Mouse (Mus musculus): ENCODE measurements at regions not wholly inside any gene's neighbourhood (a gene's known extent, or its start where the extent isn't known, plus 50 kb on each side); places are given as distances from the start of the nearest gene placed in this dataset.

DNA sequence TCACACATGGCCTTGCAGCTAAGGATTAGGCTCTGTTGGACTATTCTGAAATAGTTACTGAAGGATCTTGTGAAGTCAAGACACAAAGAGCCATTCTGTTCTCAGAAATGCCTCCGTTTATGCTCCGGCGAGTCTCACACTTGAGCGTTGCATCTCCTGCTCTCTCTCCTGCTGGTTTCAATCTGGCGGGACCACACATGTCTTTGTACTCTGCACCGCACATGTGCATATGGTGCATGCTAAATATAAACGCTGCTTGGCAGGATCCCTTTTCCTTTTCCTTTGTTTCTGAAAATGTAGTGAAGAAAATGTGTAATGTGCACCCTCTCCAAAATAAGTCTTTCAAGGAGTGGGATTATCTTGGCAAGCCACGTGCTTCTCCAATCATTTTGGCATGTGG, 196.4 kb upstream of the Kif2a start:
- Histone ChIP-seq H3K4me2 (replicated peaks) (no peak overlapping the region), H3K9me3 (replicated peaks) (no peaks in the 10 kb centered on the region), H3K27ac (replicated peaks) (peak overlapping the region; percentile 29; the same call in 1 of the 2 replicates), H3K4me1 (no peaks in the 10 kb centered on the region), H3K36me3 (no peaks in the 10 kb centered on the region), H3K4me3 (replicated peaks) (no peak overlapping the region), H3K9ac (no peak overlapping the region), H3K27me3 (no peaks in the 10 kb centered on the region)
- 37% methylated on average over 8 of the region's 8 CpGs for WGBS
- ATAC-seq (ENCODE audit: insufficient number of reproducible peaks, low FRiP score, low TSS enrichment, low read depth) = no peak

DNA sequence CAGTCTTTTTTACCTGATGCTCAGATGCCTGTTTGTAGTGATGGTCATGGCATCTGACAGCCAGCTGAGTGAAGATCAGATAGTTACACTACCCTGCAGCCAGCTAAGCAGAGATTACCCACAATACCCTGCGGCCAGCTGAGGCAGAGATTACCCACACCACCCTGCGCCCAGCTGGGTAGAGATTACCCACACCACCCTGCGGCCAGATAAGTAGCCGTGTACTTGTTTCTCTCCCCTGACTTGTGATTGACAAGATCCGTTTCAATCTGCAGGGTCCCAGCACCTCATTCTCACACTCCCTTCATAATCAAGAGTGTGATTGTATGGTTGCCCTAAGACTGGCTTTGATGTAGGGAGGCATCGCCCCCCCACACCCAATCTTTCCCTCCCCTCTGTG, 195.9 kb upstream of the Kif2a start:
- ATAC-seq (ENCODE audit: insufficient number of reproducible peaks, low FRiP score, low TSS enrichment, low read depth) = no peak
- no peak overlapping the region for H3K9ac ChIP-seq
- H3K4me1 ChIP-seq = no peaks in the 10 kb centered on the region
- 80% methylated on average over 6 of the region's 6 CpGs for WGBS
- H3K9me3 ChIP-seq (replicated peaks) = no peaks in the 10 kb centered on the region
- H3K4me3 ChIP-seq (replicated peaks) = no peak overlapping the region
- H3K27ac ChIP-seq (replicated peaks) = peak overlapping the region; percentile 29; the same call in 1 of the 2 replicates
- no peaks in the 10 kb centered on the region for H3K36me3 ChIP-seq
- H3K4me2 ChIP-seq (replicated peaks) = no peak overlapping the region
- no peaks in the 10 kb centered on the region for H3K27me3 ChIP-seq

DNA sequence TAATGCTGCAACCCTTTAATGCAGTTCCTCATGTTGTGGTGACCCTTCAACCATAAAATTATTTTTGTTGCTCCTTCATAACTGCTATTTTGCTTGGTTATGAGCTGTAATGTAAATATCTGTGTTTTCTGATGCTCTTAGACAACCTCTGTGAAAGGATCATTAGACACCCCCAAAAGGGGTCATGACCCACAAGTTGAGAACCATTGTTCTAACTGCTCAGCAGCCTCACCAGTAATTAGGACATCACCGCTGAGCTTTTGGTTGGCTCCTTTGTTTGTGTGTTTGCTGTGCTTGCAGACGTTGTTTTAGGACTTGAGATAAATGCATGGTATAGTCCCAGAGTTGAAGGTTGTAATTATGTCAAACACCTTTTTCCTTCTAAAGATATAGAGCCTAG, 191.4 kb upstream of the Kif2a start:
- no peak overlapping the region for H3K27ac ChIP-seq (replicated peaks)
- H3K4me3 ChIP-seq (replicated peaks) = no peak overlapping the region
- no peak overlapping the region for H3K9ac ChIP-seq
- no peaks in the 10 kb centered on the region for H3K27me3 ChIP-seq
- no peak overlapping the region for H3K4me2 ChIP-seq (replicated peaks)
- ATAC-seq (ENCODE audit: insufficient number of reproducible peaks, low FRiP score, low TSS enrichment, low read depth) = no peak
- no peaks in the 10 kb centered on the region for H3K9me3 ChIP-seq (replicated peaks)
- 40% methylated on average over 2 of the region's 2 CpGs for WGBS
- H3K36me3 ChIP-seq = no peaks in the 10 kb centered on the region
- H3K4me1 ChIP-seq = no peaks in the 10 kb centered on the region

DNA sequence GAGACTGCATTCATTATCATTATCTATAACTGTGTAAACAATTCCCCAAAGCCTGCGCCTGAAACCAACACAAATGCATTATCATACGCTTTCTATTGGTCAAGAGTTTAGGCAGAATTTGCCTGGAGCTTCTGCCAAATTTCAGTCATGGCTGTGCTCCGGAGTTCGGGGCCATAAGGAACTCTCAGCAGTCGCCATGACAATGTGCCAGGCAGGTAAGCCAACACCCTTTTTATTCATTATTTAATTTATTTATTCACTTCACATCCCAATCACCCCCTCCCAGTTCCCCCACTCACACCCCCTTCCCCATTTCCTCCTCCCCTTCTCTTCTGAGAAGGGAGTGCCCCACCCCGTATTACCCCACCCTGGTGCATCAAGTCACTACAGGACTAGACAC, 188.8 kb upstream of the Kif2a start:
- ATAC-seq (ENCODE audit: insufficient number of reproducible peaks, low FRiP score, low TSS enrichment, low read depth) = no peak
- H3K4me1 ChIP-seq = peaks cover 5% of the 10 kb centered on the region
- H3K27ac ChIP-seq (replicated peaks) = no peak overlapping the region
- no peak overlapping the region for H3K4me3 ChIP-seq (replicated peaks)
- H3K9me3 ChIP-seq (replicated peaks) = no peaks in the 10 kb centered on the region
- 78% methylated on average over 6 of the region's 6 CpGs for WGBS
- H3K9ac ChIP-seq = no peak overlapping the region
- no peak overlapping the region for H3K4me2 ChIP-seq (replicated peaks)
- H3K36me3 ChIP-seq = no peaks in the 10 kb centered on the region
- H3K27me3 ChIP-seq = no peaks in the 10 kb centered on the region

DNA sequence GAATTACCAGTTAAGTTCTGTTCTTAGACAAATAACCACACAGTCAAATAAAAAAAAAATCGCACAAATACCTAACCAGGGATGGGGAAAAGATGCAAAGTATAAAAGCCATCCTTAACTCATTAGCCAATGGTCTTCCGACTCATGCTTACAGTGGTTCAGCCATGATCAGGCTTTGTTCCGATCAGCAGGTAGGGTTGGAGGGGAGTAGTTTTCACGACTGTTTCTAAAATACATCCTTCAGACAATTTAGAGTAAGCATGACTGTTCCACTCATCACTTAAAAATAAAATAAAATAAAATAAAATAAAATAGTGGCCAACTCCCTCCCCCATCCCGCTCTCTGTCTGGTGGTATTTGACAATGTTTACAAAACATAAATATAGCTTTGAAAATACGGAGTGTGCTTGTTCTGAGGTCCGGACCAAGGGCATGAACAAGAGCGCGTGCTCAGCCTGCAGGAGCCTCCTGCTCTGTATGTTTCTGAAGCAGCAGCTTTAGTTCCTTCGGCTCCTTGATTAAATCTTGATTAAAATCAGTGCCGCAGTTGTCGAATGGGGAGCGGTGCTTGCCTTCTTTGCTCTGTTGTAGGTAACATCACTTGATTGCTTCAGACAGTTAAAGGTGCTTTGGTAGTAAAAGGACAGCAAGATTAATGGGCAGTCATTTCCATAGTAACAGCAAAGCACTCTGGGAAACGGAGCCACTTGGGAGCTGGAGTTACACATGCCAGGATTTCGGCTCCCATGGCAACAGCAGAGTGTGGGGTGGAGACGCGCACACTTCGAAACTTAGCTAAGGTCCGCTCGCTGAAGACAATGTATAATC, 185.6 kb upstream of the Kif2a start:
- H3K36me3 ChIP-seq = no peaks in the 10 kb centered on the region
- H3K4me1 ChIP-seq = peaks cover 5% of the 10 kb centered on the region
- no peak overlapping the region for H3K27ac ChIP-seq (replicated peaks)
- no peaks in the 10 kb centered on the region for H3K9me3 ChIP-seq (replicated peaks)
- H3K4me3 ChIP-seq (replicated peaks) = peak overlapping the region; percentile 17
- peak; percentile 76 for ATAC-seq (ENCODE audit: insufficient number of reproducible peaks, low FRiP score, low TSS enrichment, low read depth)
- H3K4me2 ChIP-seq (replicated peaks) = peak overlapping the region; percentile 32
- H3K27me3 ChIP-seq = no peaks in the 10 kb centered on the region
- H3K9ac ChIP-seq = no peak overlapping the region
- 48% methylated on average over 20 of the region's 20 CpGs for WGBS

DNA sequence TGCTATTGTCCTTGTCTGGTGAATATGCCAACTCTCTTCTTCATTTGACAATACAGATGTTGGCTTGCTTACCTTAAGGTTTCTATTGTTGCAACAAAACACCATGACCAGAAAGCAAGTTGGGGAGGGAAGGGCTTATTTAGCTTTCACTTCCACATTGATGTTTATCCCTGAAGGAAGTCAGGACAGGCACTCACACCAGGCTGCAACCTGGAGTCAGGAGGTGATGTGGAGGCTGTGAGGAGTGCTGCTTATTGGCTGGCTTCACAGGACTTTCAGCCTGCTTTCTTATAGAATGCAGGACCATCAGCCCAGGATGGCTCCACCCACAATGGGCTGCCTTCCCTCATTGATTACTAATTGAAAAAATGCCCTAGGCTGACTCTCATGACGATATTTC, 177.9 kb upstream of the Kif2a start:
- ATAC-seq (ENCODE audit: insufficient number of reproducible peaks, low FRiP score, low TSS enrichment, low read depth) = no peak
- Histone ChIP-seq H3K27ac (replicated peaks) (no peak overlapping the region), H3K36me3 (no peaks in the 10 kb centered on the region), H3K4me2 (replicated peaks) (no peak overlapping the region), H3K4me3 (replicated peaks) (no peak overlapping the region), H3K9me3 (replicated peaks) (no peaks in the 10 kb centered on the region), H3K27me3 (no peaks in the 10 kb centered on the region), H3K9ac (no peak overlapping the region), H3K4me1 (no peaks in the 10 kb centered on the region)
- 14% methylated on average over 1 of the region's 1 CpGs for WGBS

DNA sequence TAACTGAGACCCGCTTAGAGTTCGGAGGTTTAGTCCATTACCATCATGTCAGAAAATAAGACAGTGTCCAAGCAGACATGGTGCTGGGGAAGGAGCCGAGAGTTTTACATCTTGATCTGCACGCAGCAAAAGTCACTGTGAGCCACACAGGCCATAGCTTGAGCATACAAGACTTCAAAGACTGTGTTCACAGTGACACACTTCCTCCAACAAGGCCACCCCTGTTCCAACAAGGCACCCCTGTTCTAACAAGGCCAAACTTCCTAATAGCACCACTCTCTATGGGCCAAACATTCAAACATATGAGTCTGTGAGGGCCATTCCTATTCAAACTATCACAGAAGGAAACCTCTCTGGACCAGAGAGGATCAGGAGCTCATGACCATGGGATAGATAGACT, 171.5 kb upstream of the Kif2a start:
- Histone ChIP-seq H3K9me3 (replicated peaks) (no peaks in the 10 kb centered on the region), H3K27ac (replicated peaks) (no peak overlapping the region), H3K4me1 (no peaks in the 10 kb centered on the region), H3K4me2 (replicated peaks) (no peak overlapping the region), H3K4me3 (replicated peaks) (no peak overlapping the region), H3K9ac (no peak overlapping the region), H3K27me3 (no peaks in the 10 kb centered on the region), H3K36me3 (no peaks in the 10 kb centered on the region)
- WGBS = 89% methylated on average over 4 of the region's 4 CpGs
- ATAC-seq (ENCODE audit: insufficient number of reproducible peaks, low FRiP score, low TSS enrichment, low read depth) = no peak

DNA sequence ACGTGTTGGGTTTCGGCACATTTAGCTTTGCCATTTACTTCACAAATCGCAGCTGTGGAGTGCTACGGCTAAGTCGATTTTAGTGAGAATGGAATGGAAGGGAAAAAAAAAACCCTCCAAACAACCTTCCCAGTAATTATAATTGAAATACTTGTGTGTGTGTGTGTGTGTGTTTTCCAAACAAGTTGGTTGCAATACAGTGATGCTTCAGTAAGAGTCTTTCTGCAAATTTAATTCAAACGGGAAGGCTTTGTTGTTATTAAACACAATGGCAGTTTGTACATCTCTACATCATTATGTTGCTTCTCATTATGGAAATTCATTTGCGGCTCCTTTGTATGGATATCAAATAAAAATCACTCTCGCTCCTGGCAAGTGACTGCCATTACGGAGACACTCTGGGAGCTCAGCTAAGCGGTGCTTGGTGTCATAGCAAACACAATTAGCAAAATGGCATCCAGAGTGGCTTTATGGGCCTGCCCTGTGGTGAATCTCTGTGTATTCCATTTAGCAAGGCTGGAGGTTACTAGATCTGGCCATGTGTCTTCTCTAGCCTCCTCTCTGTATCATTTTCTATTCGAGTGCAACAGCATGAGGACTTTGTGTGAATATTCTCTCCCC, 165.4 kb upstream of the Kif2a start:
- ATAC-seq (ENCODE audit: insufficient number of reproducible peaks, low FRiP score, low TSS enrichment, low read depth) = no peak
- no peaks in the 10 kb centered on the region for H3K4me1 ChIP-seq
- H3K27ac ChIP-seq (replicated peaks) = no peak overlapping the region
- H3K9me3 ChIP-seq (replicated peaks) = no peaks in the 10 kb centered on the region
- no peak overlapping the region for H3K9ac ChIP-seq
- no peak overlapping the region for H3K4me2 ChIP-seq (replicated peaks)
- H3K27me3 ChIP-seq = no peaks in the 10 kb centered on the region
- H3K4me3 ChIP-seq (replicated peaks) = no peak overlapping the region
- WGBS = 82% methylated on average over 11 of the region's 11 CpGs
- no peaks in the 10 kb centered on the region for H3K36me3 ChIP-seq

DNA sequence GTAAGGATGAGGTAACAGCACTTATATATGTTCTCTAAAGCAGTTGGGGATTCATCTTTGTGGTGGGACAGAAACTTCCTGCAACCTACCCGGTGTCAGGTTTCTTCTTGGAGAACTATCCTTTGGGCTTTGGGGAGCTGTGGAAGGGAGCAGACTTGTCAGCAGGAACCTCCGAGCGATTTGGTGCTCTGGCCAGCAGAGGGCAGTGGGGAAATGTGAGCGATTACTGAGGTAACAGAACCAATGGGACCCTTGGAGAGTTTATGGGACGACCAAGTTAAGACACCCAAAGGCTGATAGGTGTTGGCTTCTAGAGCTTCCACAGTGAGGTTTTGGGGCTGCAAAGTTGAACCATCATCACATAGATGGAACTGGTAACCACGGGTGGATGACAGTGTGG, 160.6 kb upstream of the Kif2a start:
- Histone ChIP-seq H3K36me3 (no peaks in the 10 kb centered on the region), H3K4me1 (no peaks in the 10 kb centered on the region), H3K4me2 (replicated peaks) (no peak overlapping the region), H3K9me3 (replicated peaks) (no peaks in the 10 kb centered on the region), H3K27ac (replicated peaks) (no peak overlapping the region), H3K9ac (no peak overlapping the region), H3K4me3 (replicated peaks) (no peak overlapping the region), H3K27me3 (no peaks in the 10 kb centered on the region)
- 21% methylated on average over 6 of the region's 6 CpGs for WGBS
- ATAC-seq (ENCODE audit: insufficient number of reproducible peaks, low FRiP score, low TSS enrichment, low read depth) = no peak

DNA sequence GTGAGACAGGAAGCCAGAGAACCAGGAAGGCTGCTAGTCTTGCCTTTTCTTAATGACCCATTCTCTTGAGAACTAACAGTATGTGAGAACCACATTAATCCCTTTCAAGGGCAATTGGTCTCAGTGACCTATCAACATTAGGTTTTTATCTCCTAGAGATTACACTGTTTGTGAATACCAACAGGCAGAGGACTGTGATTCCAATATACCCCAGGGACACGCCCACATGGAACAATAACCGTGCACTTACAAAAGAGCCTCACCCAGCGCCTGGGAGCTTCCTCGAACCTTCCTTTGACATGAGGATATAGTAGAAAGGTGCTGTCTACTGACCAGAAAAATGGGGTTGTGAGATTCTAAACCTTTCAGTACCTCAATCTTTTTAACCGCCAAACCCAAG, 157.6 kb upstream of the Kif2a start:
- Histone ChIP-seq H3K27ac (replicated peaks) (no peak overlapping the region), H3K9ac (no peak overlapping the region), H3K36me3 (no peaks in the 10 kb centered on the region), H3K4me3 (replicated peaks) (no peak overlapping the region), H3K4me2 (replicated peaks) (no peak overlapping the region), H3K9me3 (replicated peaks) (no peaks in the 10 kb centered on the region), H3K27me3 (no peaks in the 10 kb centered on the region), H3K4me1 (no peaks in the 10 kb centered on the region)
- no peak for ATAC-seq (ENCODE audit: insufficient number of reproducible peaks, low FRiP score, low TSS enrichment, low read depth)
- WGBS = 81% methylated on average over 5 of the region's 5 CpGs

DNA sequence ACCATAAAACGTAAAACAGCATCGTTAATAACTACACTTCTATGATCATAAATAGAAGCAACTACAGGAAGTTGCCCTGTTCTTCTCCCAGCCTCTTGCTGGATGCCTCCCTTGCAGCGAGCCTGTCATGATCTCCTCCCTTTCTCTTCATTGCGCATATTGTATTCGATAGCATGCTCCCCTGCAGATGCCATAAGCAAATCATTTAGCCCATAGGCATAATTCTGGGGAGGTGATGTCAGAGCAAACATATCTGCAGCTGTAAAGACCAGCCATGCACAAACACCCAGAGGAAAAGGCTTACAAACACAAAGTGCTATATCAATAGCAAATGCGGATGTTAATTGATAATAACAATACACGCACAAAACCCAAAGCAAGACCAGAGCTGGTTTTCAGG, 155.7 kb upstream of the Kif2a start:
- H3K4me3 ChIP-seq (replicated peaks) = no peak overlapping the region

DNA sequence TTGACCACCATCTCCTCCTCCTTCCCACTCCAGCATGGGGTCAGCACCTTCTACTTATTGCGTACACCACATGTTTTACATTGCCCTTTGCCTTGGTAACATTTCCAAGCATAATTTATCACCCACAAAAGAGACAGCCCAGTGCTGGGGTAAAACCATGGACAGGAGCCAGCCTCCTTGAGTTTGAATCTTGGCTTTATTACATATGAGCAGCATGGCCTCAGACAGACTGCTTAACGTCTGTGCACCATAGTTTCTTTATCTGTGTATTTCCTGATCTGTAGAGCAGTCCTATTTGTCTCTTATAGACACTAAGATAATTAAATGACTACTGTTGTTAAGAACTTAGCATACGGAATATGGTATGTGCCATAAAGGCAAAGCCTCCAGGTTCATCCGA, 154.0 kb upstream of the Kif2a start:
- no peak for ATAC-seq (ENCODE audit: insufficient number of reproducible peaks, low FRiP score, low TSS enrichment, low read depth)
- no peak overlapping the region for H3K4me2 ChIP-seq (replicated peaks)
- H3K9ac ChIP-seq = no peak overlapping the region
- no peaks in the 10 kb centered on the region for H3K4me1 ChIP-seq
- H3K36me3 ChIP-seq = no peaks in the 10 kb centered on the region
- no peak overlapping the region for H3K27ac ChIP-seq (replicated peaks)
- no peak overlapping the region for H3K4me3 ChIP-seq (replicated peaks)
- WGBS = 80% methylated on average over 4 of the region's 4 CpGs
- H3K27me3 ChIP-seq = no peaks in the 10 kb centered on the region
- no peaks in the 10 kb centered on the region for H3K9me3 ChIP-seq (replicated peaks)

More for the DNA sequence above, 155.7 kb upstream of the Kif2a start:
- H3K27me3 ChIP-seq = no peaks in the 10 kb centered on the region
- no peak overlapping the region for H3K9ac ChIP-seq
- no peak for ATAC-seq (ENCODE audit: insufficient number of reproducible peaks, low FRiP score, low TSS enrichment, low read depth)
- H3K9me3 ChIP-seq (replicated peaks) = no peaks in the 10 kb centered on the region
- H3K27ac ChIP-seq (replicated peaks) = no peak overlapping the region
- no peaks in the 10 kb centered on the region for H3K4me1 ChIP-seq
- 69% methylated on average over 7 of the region's 7 CpGs for WGBS
- H3K4me2 ChIP-seq (replicated peaks) = no peak overlapping the region
- no peaks in the 10 kb centered on the region for H3K36me3 ChIP-seq
